Mouse (Mus musculus) heart, postnatal 0 days (tissue): ENCODE measurements around the gene Mfn1.

Experiments used
- CTCF ChIP-seq: IDR thresholded peaks from 2 replicates; pipeline ENCODE4 v1.5.1; 2016; ENCODE audit warnings: antibody characterized with exemption, control low read depth, low read depth
- EP300 ChIP-seq: IDR thresholded peaks from 2 replicates; pipeline ENCODE4 v1.6.1; 2016; ENCODE audit warnings: antibody characterized with exemption, low read depth

DNA sequence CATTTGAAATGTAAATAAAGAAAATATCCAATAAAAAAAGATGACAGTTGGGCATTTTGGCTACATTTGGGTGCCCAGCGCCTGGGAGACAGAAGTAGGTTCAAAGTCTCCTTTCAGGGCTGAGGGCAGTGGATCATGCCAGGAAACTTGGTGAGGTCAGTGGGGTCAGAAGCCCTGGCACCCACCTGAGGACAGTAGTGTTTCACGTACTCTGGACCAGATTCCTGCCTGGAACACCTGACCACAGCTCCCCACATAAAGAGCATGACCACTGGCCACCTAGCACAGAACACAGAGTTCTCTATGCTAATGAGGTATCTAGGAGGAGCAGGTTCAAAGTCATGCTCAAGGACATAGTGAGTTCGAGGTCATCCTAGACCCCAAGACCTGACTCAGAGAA is 45.9 kb downstream of the Mfn1 start:
- TF ChIP-seq CTCF (no peak), EP300 (no peak)
